Mouse (Mus musculus): ENCODE results near the gene Sez6l. TPM values are rescaled to one million over a fixed set of nuclear protein-coding genes. Genes with fewer than 3 reads are reported as not detected.

Sez6l gene
- polyA plus RNA-seq, 1 experiment from 2014 or later, result 32.5 TPM

- H3K4me3 ChIP-seq (replicated peaks), result no peak overlapping the region
- no peak overlapping the region for H3K9ac ChIP-seq (replicated peaks)
- WGBS, result 100% methylated on average over 1 of the region's 1 CpGs
- H3K9me3 ChIP-seq (replicated peaks), result no peaks in the 10 kb centered on the region
- no peaks in the 10 kb centered on the region for H3K27me3 ChIP-seq (replicated peaks)
- peaks cover 56% of the 10 kb centered on the region for H3K36me3 ChIP-seq
- H3K4me2 ChIP-seq, result no peak overlapping the region
- H3K27ac ChIP-seq (replicated peaks), result no peak overlapping the region
- no peak for ATAC-seq (ENCODE audit: low FRiP score)
- H3K4me1 ChIP-seq, result peaks cover 14% of the 10 kb centered on the region
These were observed 199.6 kb downstream of the Sez6l start for GRCm38 (mm10) chr5:112377380-112377779.

DNA sequence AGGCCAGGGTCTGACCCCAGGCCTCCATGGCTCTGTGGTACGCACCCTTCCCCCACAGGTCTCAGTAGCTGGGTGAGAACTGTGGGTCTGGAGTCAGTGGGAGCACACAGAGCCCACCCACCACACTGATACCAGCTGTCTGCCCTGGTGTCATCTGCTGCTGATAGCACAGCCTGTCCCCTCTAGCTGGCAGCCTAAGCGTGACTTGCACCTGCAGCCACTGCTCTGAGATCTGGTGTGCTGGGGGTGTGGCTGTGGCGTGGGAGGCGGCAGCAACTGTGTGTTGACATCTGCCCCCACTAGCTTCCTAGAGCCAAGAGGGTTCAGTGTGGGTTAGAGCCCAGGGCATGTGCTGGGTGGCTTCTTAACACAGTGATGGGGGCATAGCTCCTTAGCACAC is 200.9 kb downstream of the Sez6l start:
- Histone ChIP-seq H3K36me3 (peaks cover 55% of the 10 kb centered on the region), H3K9me3 (replicated peaks) (no peaks in the 10 kb centered on the region), H3K4me3 (replicated peaks) (no peak overlapping the region), H3K27me3 (replicated peaks) (no peaks in the 10 kb centered on the region), H3K4me1 (peaks cover 22% of the 10 kb centered on the region), H3K9ac (replicated peaks) (no peak overlapping the region), H3K4me2 (no peak overlapping the region), H3K27ac (replicated peaks) (no peak overlapping the region)
- ATAC-seq (ENCODE audit: low FRiP score), result no peak
- WGBS, result 61% methylated on average over 4 of the region's 4 CpGs

- H3K36me3 ChIP-seq, result peaks cover 59% of the 10 kb centered on the region
- H3K27ac ChIP-seq (replicated peaks), result peak overlapping the region; percentile 89
- no peaks in the 10 kb centered on the region for H3K27me3 ChIP-seq (replicated peaks)
- peak overlapping the region; percentile 36; the same call in 1 of the 2 replicates for H3K9ac ChIP-seq (replicated peaks)
- peak overlapping the region; percentile 27 for H3K4me2 ChIP-seq
- H3K4me1 ChIP-seq, result peaks cover 50% of the 10 kb centered on the region
- H3K9me3 ChIP-seq (replicated peaks), result no peaks in the 10 kb centered on the region
- 15% methylated on average over 7 of the region's 7 CpGs for WGBS
- H3K4me3 ChIP-seq (replicated peaks), result no peak overlapping the region
- ATAC-seq (ENCODE audit: low FRiP score), result peak; percentile 83
These were observed 205.1 kb downstream of the Sez6l start for GRCm38 (mm10) chr5:112371933-112372332.

- peaks cover 50% of the 10 kb centered on the region for H3K4me1 ChIP-seq
- H3K4me3 ChIP-seq (replicated peaks), result no peak overlapping the region
- H3K9ac ChIP-seq (replicated peaks), result 0 out of 2 replicates have a peak overlapping the region, but pooled peaks have one; percentile 10
- H3K36me3 ChIP-seq, result peaks cover 51% of the 10 kb centered on the region
- peak overlapping the region; percentile 89 for H3K27ac ChIP-seq (replicated peaks)
- WGBS, result 77% methylated on average over 12 of the region's 12 CpGs
- no peak overlapping the region for H3K4me2 ChIP-seq
- no peaks in the 10 kb centered on the region for H3K27me3 ChIP-seq (replicated peaks)
- ATAC-seq (ENCODE audit: low FRiP score), result no peak
- H3K9me3 ChIP-seq (replicated peaks), result no peaks in the 10 kb centered on the region
These were observed 206.7 kb downstream of the Sez6l start for GRCm38 (mm10) chr5:112370236-112370813.

DNA sequence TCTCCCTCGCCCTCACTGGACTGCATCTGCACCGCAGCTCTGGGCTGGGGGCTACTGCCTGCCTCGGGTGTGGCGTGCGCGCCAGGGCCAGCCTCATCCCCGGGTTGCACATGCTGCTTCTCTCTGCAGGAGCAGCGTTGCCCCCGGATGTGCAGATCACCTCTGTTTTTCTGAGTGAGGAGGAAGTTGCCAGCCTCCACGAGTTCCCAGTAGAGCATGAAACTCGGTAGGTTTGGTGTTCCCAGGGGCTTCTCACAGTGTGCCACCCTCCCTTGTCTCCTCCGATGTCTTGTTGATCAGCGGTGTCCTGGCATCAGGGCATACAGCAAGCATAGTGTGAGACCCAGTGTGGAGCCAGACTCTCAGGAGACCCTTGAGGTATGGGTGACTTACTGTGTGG is 207.7 kb downstream of the Sez6l start:
- H3K4me3 ChIP-seq (replicated peaks), result no peak overlapping the region
- WGBS, result 67% methylated on average over 13 of the region's 13 CpGs
- no peak for ATAC-seq (ENCODE audit: low FRiP score)
- no peak overlapping the region for H3K4me2 ChIP-seq
- peaks cover 50% of the 10 kb centered on the region for H3K4me1 ChIP-seq
- H3K36me3 ChIP-seq, result peaks cover 50% of the 10 kb centered on the region
- no peak overlapping the region for H3K9ac ChIP-seq (replicated peaks)
- peak overlapping the region; percentile 89; the same call in 1 of the 2 replicates for H3K27ac ChIP-seq (replicated peaks)
- no peaks in the 10 kb centered on the region for H3K27me3 ChIP-seq (replicated peaks)
- no peaks in the 10 kb centered on the region for H3K9me3 ChIP-seq (replicated peaks)

Other genes starting within 250 kb of the Sez6l start
- 57.5 and 61.9 TPM in 2 replicates for gene Srrd, start 234.1 kb downstream of the Sez6l start, polyA plus RNA-seq (2015; fragmentation: Nextera tagmentation; extraction: Ambion mirVana)
- 37.4 and 38.2 TPM in 2 replicates for gene Hps4, start 234.1 kb downstream of the Sez6l start, polyA plus RNA-seq (2015; fragmentation: Nextera tagmentation; extraction: Ambion mirVana)
- gene Gm6583, start 221.2 kb downstream of the Sez6l start, polyA plus RNA-seq (2015; fragmentation: Nextera tagmentation; extraction: Ambion mirVana), result 0.13 and 0.22 TPM in 2 replicates
- 58.3 and 89.1 TPM in 2 replicates for gene Asphd2, start 182.3 kb downstream of the Sez6l start, polyA plus RNA-seq (2015; fragmentation: Nextera tagmentation; extraction: Ambion mirVana)
- gene Gm6588, start 127.8 kb downstream of the Sez6l start, polyA plus RNA-seq (2015; fragmentation: Nextera tagmentation; extraction: Ambion mirVana), result 0.57 and 0.79 TPM in 2 replicates

Data from neural tube, embryonic 15.5 days (tissue).